Mouse (Mus musculus): ENCODE measurements around the gene Oxct2b.
A peak's percentile ranks its signal among the peaks of the same experiment; 100 is the strongest.

GRCm38 (mm10) chr4:123155004-123155403 is 38.9 kb downstream of the Oxct2b start:
- TF ChIP-seq CTCF (IDR thresholded peaks at IDR 0.05; ENCODE audit: borderline replicate concordance, extremely low read depth, insufficient read depth, insufficient read length) (peak; percentile 34; the same call in 1 of the 2 replicates), POLR2A (IDR thresholded peaks at IDR 0.05; ENCODE audit: borderline replicate concordance, extremely low read depth, insufficient read depth, insufficient read length, poor library complexity, severe bottlenecking) (no peak)

Measured in brain, embryonic 14.5 days (tissue).